Mouse (Mus musculus) erythroblast, embryonic 14.5 days (primary cell): Measurements from ENCODE around the gene Hras.

Experiments
- GATA1 ChIP-seq: IDR thresholded peaks from 2 replicates; pipeline ENCODE4 v1.6.1; 2012; ENCODE audit warnings: low read length, inconsistent platforms, mixed read lengths
- TAL1 ChIP-seq: IDR thresholded peaks from 3 replicates; pipeline ENCODE4 v1.6.1; 2012; ENCODE audit warnings: low read length, inconsistent platforms, mixed read lengths

DNA sequence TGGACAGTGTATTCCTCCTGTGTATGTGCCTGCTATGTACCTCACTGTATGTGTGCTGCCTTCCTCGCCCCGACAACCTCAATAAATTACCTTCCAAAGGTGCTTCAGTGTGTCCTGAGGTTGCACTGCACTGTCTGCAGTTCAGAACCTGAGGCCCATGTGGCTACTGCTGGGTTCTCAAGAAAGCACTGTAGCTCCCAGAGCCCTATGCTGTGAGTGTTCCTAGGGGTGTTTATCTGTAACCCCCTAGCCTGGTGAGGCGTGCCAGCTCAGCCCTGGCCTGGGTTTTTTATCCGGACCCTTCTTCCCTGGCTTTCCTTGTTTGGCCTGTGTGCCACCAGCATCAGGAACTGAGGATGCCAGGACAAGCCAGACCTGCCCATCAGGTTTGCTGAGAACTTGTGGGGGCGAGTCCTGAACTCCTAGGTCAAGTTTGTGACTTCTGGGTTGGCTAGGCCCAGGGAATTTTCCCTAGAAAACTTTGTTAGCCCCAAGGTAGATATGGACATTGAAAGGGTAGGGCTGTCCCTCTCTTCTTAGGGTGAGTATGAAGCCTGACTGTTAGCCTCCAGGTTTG is 24.8 kb upstream of the Hras start:
- TF ChIP-seq TAL1 (no peak), GATA1 (no peak)
